Mouse (Mus musculus): ENCODE results near the gene Gm28043. TPM values are rescaled to one million over a fixed set of nuclear protein-coding genes. Genes with fewer than 3 reads are reported as not detected.

Gm28043 gene
- total and polyA plus RNA-seq, 3 experiments: 3.6 to 4.2 (median 3.7) TPM

GRCm38 (mm10) chr17:29731266-29731952, 116.7 kb downstream of the Gm28043 start:
- Histone ChIP-seq H3K27ac (ENCODE audit: insufficient read depth, low read depth) (peak overlapping the region; percentile 83), H3K4me1 (ENCODE audit: control insufficient read depth in 1 of 2, insufficient read depth in 2 of 2) (peaks cover 15 to 40% of the 10 kb centered on the region in 2 experiments), H3K79me2 (replicated peaks; ENCODE audit: control insufficient read depth, extremely low read depth, insufficient read depth, poor library complexity, severe bottlenecking) (no peaks in the 10 kb centered on the region), H3K9me3 (replicated peaks; ENCODE audit: low read length) (peaks cover 12% of the 10 kb centered on the region), H3K4me3 (replicated peaks in 1 of 3; ENCODE audit: low read depth in 2 of 3, low read length in 2 of 3, poor library complexity in 1 of 3) (no peak overlapping the region), H3K4me2 (ENCODE audit: insufficient read depth, low read depth, poor library complexity, severe bottlenecking) (peak overlapping the region; percentile 58), H3K9ac (ENCODE audit: insufficient read depth, low read depth) (peak overlapping the region; percentile 21; the same call in 1 of the 2 replicates), H3K27me3 (replicated peaks) (no peaks in the 10 kb centered on the region), H3K36me3 (replicated peaks in 1 of 2; ENCODE audit: control insufficient read depth in 1 of 2, insufficient read depth in 1 of 2, low read length in 1 of 2) (no peaks in the 10 kb centered on the region)
- dilution Hi-C loops (cut with MboI; ENCODE audit: extremely low pct_ligation_motif_present, extremely low pct_unique_long_range_greater_than_20kb, low sequenced_read_pairs) (no loop called here), in situ Hi-C loops (cut with MboI; ENCODE audit: low pct_ligation_motif_present, low pct_unique_long_range_greater_than_20kb, low sequenced_read_pairs) (no loop called here)
- 0 out of 2 replicates have a peak, but pooled peaks have one; percentile 68 for TF ChIP-seq KAT2A (IDR thresholded peaks at IDR 0.05; ENCODE audit: insufficient replicate concordance, low read length)
- TF ChIP-seq MAFK (IDR thresholded peaks at IDR 0.05; ENCODE audit: insufficient replicate concordance, low read length): no peak
- 0 out of 2 replicates have a peak, but pooled peaks have one; percentile 21 for TF ChIP-seq MAX (IDR thresholded peaks at IDR 0.05; ENCODE audit: low read length)
- TF ChIP-seq JUND (conservative IDR thresholded peaks at IDR 0.05; ENCODE audit: low read depth, low read length): no peak
- peak; percentile 12; the same call in 1 of the 2 replicates for TF ChIP-seq NELFE (IDR thresholded peaks at IDR 0.05; ENCODE audit: low read depth, low read length)
- TF ChIP-seq ETS1 (conservative IDR thresholded peaks at IDR 0.05; ENCODE audit: low read depth, low read length): peak; percentile 49; the same call in 1 of the 2 replicates
- peak; percentile 50; the same call in 1 of the 2 replicates for TF ChIP-seq CHD2 (IDR thresholded peaks at IDR 0.05; ENCODE audit: low read length)
- no peak for TF ChIP-seq PAX5 (IDR thresholded peaks at IDR 0.05; ENCODE audit: low read length)
- no peak for TF ChIP-seq RAD21 (IDR thresholded peaks at IDR 0.05; ENCODE audit: low read depth, low read length)
- peak; percentile 14; the same call in 1 of the 2 replicates for TF ChIP-seq HCFC1 (IDR thresholded peaks at IDR 0.05; ENCODE audit: low read depth, low read length)
- TF ChIP-seq MYC (IDR thresholded peaks at IDR 0.05; ENCODE audit: low read depth, low read length): no peak
- peak; percentile 19; the same call in 1 of the 2 replicates for TF ChIP-seq IRF4 (IDR thresholded peaks at IDR 0.05; ENCODE audit: low read depth, low read length)
- TF ChIP-seq ZNF384 (IDR thresholded peaks at IDR 0.05; ENCODE audit: low read depth, low read length): no peak
- no peak for TF ChIP-seq USF2 (conservative IDR thresholded peaks at IDR 0.05; ENCODE audit: low read depth, low read length)
- no peak for TF ChIP-seq E2F4 (IDR thresholded peaks at IDR 0.05; ENCODE audit: insufficient replicate concordance, low read depth, low read length)
- peak; percentile 71; the same call in 1 of the 2 replicates for TF ChIP-seq SIN3A (IDR thresholded peaks at IDR 0.05; ENCODE audit: low read length)
- TF ChIP-seq BHLHE40 (IDR thresholded peaks at IDR 0.05; ENCODE audit: low read depth, low read length): no peak
- TF ChIP-seq ZKSCAN1 (IDR thresholded peaks at IDR 0.05; ENCODE audit: borderline replicate concordance, low read depth, low read length): no peak
- TF ChIP-seq ZMIZ1 (IDR thresholded peaks at IDR 0.05; ENCODE audit: low read depth, low read length): no peak; the same call in 1 of the 2 replicates
- TF ChIP-seq CTCF (conservative IDR thresholded peaks at IDR 0.05 in 1 of 2, IDR thresholded peaks at IDR 0.05 in 1 of 2; ENCODE audit: low read depth in 2 of 2, low read length in 2 of 2): no peak; a peak in 2 of 4 replicates
- peak; percentile 11; the same call in 1 of the 2 replicates for TF ChIP-seq POLR2A (IDR thresholded peaks at IDR 0.05; ENCODE audit: low read depth, low read length)
- TF ChIP-seq JUN (IDR thresholded peaks at IDR 0.05; ENCODE audit: insufficient read depth, low read depth, low read length): no peak
- TF ChIP-seq EP300 (IDR thresholded peaks at IDR 0.05; ENCODE audit: low read length): peak; percentile 79
- TF ChIP-seq GABPA (IDR thresholded peaks at IDR 0.05; ENCODE audit: insufficient replicate concordance, low read depth, low read length): no peak
- no peak for TF ChIP-seq ZC3H11A (IDR thresholded peaks at IDR 0.05; ENCODE audit: low read depth, low read length)
- TF ChIP-seq RCOR1 (conservative IDR thresholded peaks at IDR 0.05; ENCODE audit: low read depth, low read length): no peak
- no peak; the same call in 1 of the 2 replicates for TF ChIP-seq CHD1 (IDR thresholded peaks at IDR 0.05; ENCODE audit: low read depth, low read length)
- TF ChIP-seq MAZ (IDR thresholded peaks at IDR 0.05; ENCODE audit: low read depth, low read length): no peak
- TF ChIP-seq NRF1 (IDR thresholded peaks at IDR 0.05; ENCODE audit: low read depth, low read length): no peak
- TF ChIP-seq MEF2A (IDR thresholded peaks at IDR 0.05; ENCODE audit: borderline replicate concordance, low read depth, low read length): no peak
- DNase-seq (ENCODE audit: extremely low read depth): peak; percentile 84
